Mouse (Mus musculus) left cerebral cortex, adult 8-10 months (tissue): ENCODE data around the gene Olfr1329. TPM values are rescaled to one million over a fixed set of nuclear protein-coding genes. Genes with fewer than 3 reads are reported as not detected.
"Not testable (repeated sequence)": the region's sequence is repeated elsewhere in the genome, so short reads cannot be mapped to it uniquely, and the experiment has no call there.

Experiments used
- DNase-seq, 2 experiments: peaks; one replicate each; pipeline ENCODE4 v3.0.0; 2022; ENCODE audit warnings: low spot score in 2 of 2
- total RNA-seq, 4 experiments: library from RNA; stranded (reverse); gene quantifications; 2 replicates each; pipeline ENCODE4 v1.2.4; 2022

The Olfr1329 gene
- total RNA-seq = not detected

- DNase-seq = not testable (repeated sequence)
Observed at GRCm38 (mm10) chr4:118917365-118917764, at the start of gene Olfr1329. TSS of gene Olfr1329 (minus strand) at chr4:118917465.

- DNase-seq = no peak
Observed at GRCm38 (mm10) chr4:118961141-118961628, 43.9 kb upstream of the Olfr1329 start, which contains the start of gene Lao1. TSS of gene Lao1 (plus strand) at chr4:118961578.

GRCm38 (mm10) chr4:118958812-118959211 lies 41.5 kb upstream of the Olfr1329 start:
- no peak for DNase-seq

GRCm38 (mm10) chr4:118938512-118938911 lies 21.2 kb upstream of the Olfr1329 start, which contains the start of gene Olfr1328:
TSS of gene Olfr1328 (minus strand) at chr4:118938612.
- DNase-seq = no peak

GRCm38 (mm10) chr4:118931326-118931725 lies 14.1 kb upstream of the Olfr1329 start:
- not testable (repeated sequence) for DNase-seq

GRCm38 (mm10) chr4:118901981-118902380 lies 15.3 kb downstream of the Olfr1329 start:
- DNase-seq = no peak

- no peak for DNase-seq
Observed at GRCm38 (mm10) chr4:118888297-118888696, 29.0 kb downstream of the Olfr1329 start, which contains the start of gene Olfr1330. TSS of gene Olfr1330 (plus strand) at chr4:118888597.

- DNase-seq = no peak
Observed at GRCm38 (mm10) chr4:118867566-118867965, 49.7 kb downstream of the Olfr1329 start.

Other genes with a start within 250 kb of the Olfr1329 start
- not detected for gene Olfr1342, start 224.7 kb downstream of the Olfr1329 start, total RNA-seq
- gene Olfr1341, start 213.9 kb downstream of the Olfr1329 start, total RNA-seq = not detected
- gene Olfr1340, start 197.3 kb downstream of the Olfr1329 start, total RNA-seq = not detected
- gene Olfr1339, start 185.3 kb downstream of the Olfr1329 start, total RNA-seq = not detected
- gene Olfr1338, start 158.7 kb downstream of the Olfr1329 start, total RNA-seq = not detected
- not detected for gene Olfr1337, start 134.9 kb downstream of the Olfr1329 start, total RNA-seq
- gene Olfr1335, start 107.5 kb downstream of the Olfr1329 start, total RNA-seq = not detected
- gene Olfr1333, start 81.2 kb downstream of the Olfr1329 start, total RNA-seq = not detected
- not detected for gene Olfr1331, start 52.8 kb downstream of the Olfr1329 start, total RNA-seq
- not detected for gene Olfr1330, start 28.9 kb downstream of the Olfr1329 start, total RNA-seq
- gene Olfr1328, start 21.1 kb upstream of the Olfr1329 start, total RNA-seq = not detected
- gene Lao1, start 44.1 kb upstream of the Olfr1329 start, total RNA-seq = under 1 TPM in 2 of 4 experiments, not detected in 2; 0.37 to 0.42 TPM
- 100 to 1,000 TPM in 1 of 4 experiments, 10 to 100 TPM in 3; 83.3 to 103 (median 92.3) TPM for gene Slc2a1, start 191.2 kb upstream of the Olfr1329 start, total RNA-seq